Mouse (Mus musculus): ENCODE data around the gene Ccdc194. TPM values are rescaled to one million over a fixed set of nuclear protein-coding genes. Genes with fewer than 3 reads are reported as not detected.
A peak's percentile ranks its signal among the peaks of the same experiment; 100 is the strongest.

Ccdc194 gene
- polyA plus RNA-seq, 1 experiment from 2014 or later, result 0.24 TPM

DNA sequence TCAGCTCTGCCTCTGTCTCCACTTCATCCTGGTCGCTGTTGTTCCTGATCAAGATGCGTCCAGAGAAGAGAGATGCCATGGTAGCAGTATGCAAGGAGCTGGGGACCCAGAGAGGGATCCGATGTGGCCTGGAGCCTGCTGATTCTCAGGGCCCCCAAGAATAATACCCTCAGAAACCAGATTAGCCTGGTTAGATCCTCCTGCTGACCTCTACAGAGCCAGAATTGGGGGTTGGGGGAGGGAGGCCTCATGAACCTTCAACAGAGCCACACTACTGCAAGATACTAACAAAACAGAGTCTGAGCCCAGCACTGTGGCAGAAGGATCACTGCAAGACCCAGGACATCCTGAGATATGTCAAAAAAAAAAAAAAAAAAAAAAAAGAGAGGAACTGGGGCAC lies 41.0 kb upstream of the Ccdc194 start, which contains the start of gene Nxnl1:
Gene Nxnl1 (minus strand): TSS at position 101 of the 400 bp plus-strand sequence.
- ATAC-seq (ENCODE audit: low FRiP score, low read depth), result no peak
- Histone ChIP-seq H3K36me3 (no peaks in the 10 kb centered on the region), H3K9me3 (peaks cover 6% of the 10 kb centered on the region; the same call in 1 of the 2 replicates), H3K9ac (no peak within 1 kb of the TSS), H3K4me2 (replicated peaks) (no peak within 1 kb of the TSS), H3K4me1 (peaks cover 19% of the 10 kb centered on the region), H3K4me3 (no peak within 1 kb of the TSS), H3K27me3 (replicated peaks) (peaks cover 53% of the 10 kb centered on the region), H3K27ac (no peak within 1 kb of the TSS)
- 69% methylated on average over 3 of the region's 3 CpGs for WGBS

DNA sequence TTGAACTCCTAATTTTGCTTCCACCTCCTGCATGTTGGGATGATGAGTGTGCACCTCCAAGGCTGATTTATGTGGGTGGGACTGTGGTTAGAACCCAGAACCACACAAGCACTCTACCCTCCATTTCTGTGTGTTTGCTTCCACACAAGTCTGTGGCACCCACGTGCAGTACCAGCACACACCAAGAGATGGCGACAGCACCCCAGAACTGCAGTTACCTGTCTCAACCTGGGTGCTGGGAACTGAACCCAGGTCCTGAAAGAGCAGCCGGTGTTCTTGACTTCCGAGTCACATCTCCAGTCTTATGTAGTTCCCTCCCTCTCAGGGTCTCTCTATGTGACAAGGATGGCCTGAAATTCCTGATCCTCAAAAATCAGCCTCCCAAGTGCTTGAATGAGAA lies 38.5 kb upstream of the Ccdc194 start:
- Histone ChIP-seq H3K27ac (no peak overlapping the region), H3K4me3 (no peak overlapping the region), H3K4me1 (peaks cover 10% of the 10 kb centered on the region), H3K9ac (no peak overlapping the region), H3K4me2 (replicated peaks) (no peak overlapping the region), H3K27me3 (replicated peaks) (peaks cover 75% of the 10 kb centered on the region), H3K36me3 (no peaks in the 10 kb centered on the region), H3K9me3 (peaks cover 6% of the 10 kb centered on the region; the same call in 1 of the 2 replicates)
- no peak for ATAC-seq (ENCODE audit: low FRiP score, low read depth)
- WGBS, result 87% methylated on average over 4 of the region's 4 CpGs

DNA sequence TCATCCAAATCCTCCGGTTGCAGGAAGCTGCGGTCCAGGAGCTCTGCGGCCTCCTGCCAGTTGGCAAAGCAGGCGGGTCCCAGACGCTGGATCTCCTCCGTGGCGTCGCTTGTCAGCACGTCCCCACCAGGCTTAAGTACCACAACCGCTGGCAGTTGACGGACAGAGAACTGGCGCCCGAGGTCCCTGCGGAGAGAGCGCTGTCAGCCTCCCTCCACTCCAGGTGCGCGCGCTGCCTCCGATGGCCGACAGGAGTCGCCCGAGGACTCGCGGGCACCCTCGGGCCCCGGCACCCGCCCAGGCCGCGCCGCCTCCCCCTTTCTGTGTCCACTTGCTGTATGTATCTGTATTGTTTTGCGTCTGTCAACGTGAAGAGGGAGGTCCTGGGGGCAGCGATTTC lies 37.2 kb upstream of the Ccdc194 start:
- 2% methylated on average over 33 of the region's 33 CpGs for WGBS
- H3K4me2 ChIP-seq (replicated peaks), result peak overlapping the region; percentile 50
- ATAC-seq (ENCODE audit: low FRiP score, low read depth), result no peak
- H3K4me3 ChIP-seq, result 0 out of 2 replicates have a peak overlapping the region, but pooled peaks have one; percentile 9
- H3K9ac ChIP-seq, result peak overlapping the region; percentile 40; the same call in 1 of the 2 replicates
- H3K36me3 ChIP-seq, result no peaks in the 10 kb centered on the region
- peaks cover 12% of the 10 kb centered on the region for H3K4me1 ChIP-seq
- H3K27ac ChIP-seq, result no peak overlapping the region
- H3K27me3 ChIP-seq (replicated peaks), result peaks cover 78% of the 10 kb centered on the region
- H3K9me3 ChIP-seq, result peaks cover 6% of the 10 kb centered on the region; the same call in 1 of the 2 replicates

DNA sequence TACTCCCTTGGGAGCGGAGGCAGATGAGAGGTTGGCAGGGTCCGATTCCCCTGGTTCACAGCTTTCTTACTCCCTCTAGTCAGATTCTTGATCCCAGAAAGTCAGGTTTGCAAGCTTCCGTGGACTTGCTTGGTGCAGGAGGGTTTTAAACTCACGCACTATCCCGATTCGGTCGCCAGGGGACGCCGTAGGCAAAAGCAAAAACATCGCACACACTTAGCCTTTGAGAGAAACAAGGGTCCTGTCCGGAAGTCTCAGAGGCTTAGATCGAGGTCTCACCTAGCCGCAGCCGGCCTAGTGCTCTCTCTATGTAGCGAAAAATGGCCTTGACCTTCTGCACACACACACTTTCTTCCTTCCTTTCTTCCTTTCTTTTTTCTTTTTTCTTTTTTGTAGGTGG lies 35.9 kb upstream of the Ccdc194 start:
- Histone ChIP-seq H3K36me3 (no peaks in the 10 kb centered on the region), H3K4me3 (no peak overlapping the region), H3K4me2 (replicated peaks) (no peak overlapping the region), H3K9ac (no peak overlapping the region), H3K27ac (no peak overlapping the region), H3K9me3 (peaks cover 6% of the 10 kb centered on the region; the same call in 1 of the 2 replicates), H3K27me3 (replicated peaks) (peaks cover 90% of the 10 kb centered on the region), H3K4me1 (peaks cover 12% of the 10 kb centered on the region)
- 3% methylated on average over 15 of the region's 15 CpGs for WGBS
- ATAC-seq (ENCODE audit: low FRiP score, low read depth), result 0 out of 2 replicates have a peak, but pooled peaks have one; percentile 45

DNA sequence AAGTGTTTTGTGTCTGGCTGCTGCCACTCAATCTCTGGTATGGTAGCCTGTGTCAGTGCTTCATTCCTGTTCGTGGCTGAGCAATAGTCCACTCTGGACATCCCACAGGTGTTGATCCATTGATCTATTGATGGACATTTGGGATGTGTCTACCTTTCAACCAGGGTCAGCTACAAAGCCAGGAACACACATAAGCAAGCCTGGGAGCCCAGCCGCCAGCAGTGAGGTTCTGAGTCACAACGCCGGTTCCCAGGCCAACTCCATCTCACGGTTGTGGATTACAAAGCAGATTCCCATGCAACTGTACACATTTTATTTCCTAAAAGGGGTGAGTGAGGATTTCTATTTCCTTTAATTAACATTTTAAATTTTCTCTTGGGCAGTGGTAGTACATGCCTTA lies 35.3 kb upstream of the Ccdc194 start:
- Histone ChIP-seq H3K27me3 (replicated peaks) (peaks cover 90% of the 10 kb centered on the region), H3K4me1 (peaks cover 12% of the 10 kb centered on the region), H3K4me2 (replicated peaks) (no peak overlapping the region), H3K9ac (no peak overlapping the region), H3K4me3 (no peak overlapping the region), H3K27ac (no peak overlapping the region), H3K36me3 (no peaks in the 10 kb centered on the region), H3K9me3 (peaks cover 6% of the 10 kb centered on the region; the same call in 1 of the 2 replicates)
- WGBS, result 84% methylated on average over 5 of the region's 5 CpGs
- ATAC-seq (ENCODE audit: low FRiP score, low read depth), result no peak

DNA sequence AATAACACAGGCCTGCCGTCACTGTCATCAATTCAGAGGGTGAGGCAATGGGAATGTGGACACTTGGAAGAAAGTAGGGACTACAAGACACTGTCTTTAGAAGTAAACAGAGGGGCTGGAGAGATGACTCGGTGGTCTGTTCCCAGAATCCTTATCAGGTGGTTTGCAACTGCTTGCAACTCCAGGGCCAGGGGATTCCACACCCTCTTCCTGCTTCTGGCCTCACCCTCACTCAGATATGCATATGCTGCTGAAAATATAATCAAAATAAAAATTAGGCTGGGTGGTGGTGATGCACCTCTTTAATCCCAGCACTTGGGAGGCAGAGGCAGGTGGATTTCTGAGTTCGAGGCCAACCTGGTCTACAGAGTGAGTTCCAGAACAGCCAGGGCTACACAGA lies 34.6 kb upstream of the Ccdc194 start:
- WGBS, result 76% methylated on average over 3 of the region's 3 CpGs
- no peak overlapping the region for H3K9ac ChIP-seq
- ATAC-seq (ENCODE audit: low FRiP score, low read depth), result no peak
- peaks cover 12% of the 10 kb centered on the region for H3K4me1 ChIP-seq
- H3K27ac ChIP-seq, result no peak overlapping the region
- H3K4me3 ChIP-seq, result no peak overlapping the region
- peaks cover 6% of the 10 kb centered on the region; the same call in 1 of the 2 replicates for H3K9me3 ChIP-seq
- H3K36me3 ChIP-seq, result no peaks in the 10 kb centered on the region
- H3K27me3 ChIP-seq (replicated peaks), result peaks cover 92% of the 10 kb centered on the region
- H3K4me2 ChIP-seq (replicated peaks), result no peak overlapping the region

DNA sequence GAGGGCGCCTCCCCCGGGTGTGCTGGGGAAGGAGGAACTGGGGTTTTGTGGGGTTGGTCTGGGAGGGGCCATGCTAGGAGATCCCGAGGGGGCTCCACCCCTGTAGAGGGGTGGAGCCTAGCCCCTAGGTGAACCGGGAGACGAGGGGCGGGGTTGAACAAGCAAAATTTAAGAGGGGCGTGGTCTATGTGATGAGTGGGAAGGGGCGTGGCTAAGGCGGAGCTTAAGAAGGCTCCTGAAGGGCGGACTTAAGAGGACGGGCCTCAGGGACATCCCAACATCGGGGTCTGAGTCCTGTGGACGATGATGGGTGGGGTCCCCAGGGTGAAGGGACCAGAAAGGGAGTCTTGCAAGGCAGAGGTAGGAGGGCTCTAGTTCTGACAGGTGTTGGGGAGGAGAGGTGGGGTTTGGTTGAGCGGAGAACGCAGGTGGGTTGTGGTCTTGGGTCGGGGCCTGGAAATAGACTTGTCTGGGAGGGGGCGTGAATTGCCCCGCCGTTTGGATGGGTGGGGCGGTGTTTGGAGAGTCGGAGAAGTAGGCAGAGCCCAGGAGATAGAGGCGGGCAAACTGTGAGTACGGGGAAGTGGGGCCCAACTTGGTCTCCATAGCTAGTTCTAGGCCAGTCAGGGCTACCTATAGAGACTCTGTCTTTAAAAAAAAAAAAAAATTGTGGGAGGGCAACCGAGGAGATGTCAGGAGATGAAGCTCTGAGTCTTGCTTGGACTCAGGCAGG lies 33.6 kb upstream of the Ccdc194 start:
- Histone ChIP-seq H3K9ac (0 out of 2 replicates have a peak overlapping the region, but pooled peaks have one; percentile 8), H3K27me3 (replicated peaks) (peaks cover 90% of the 10 kb centered on the region), H3K4me3 (peak overlapping the region; percentile 19), H3K4me1 (peaks cover 12% of the 10 kb centered on the region), H3K27ac (no peak overlapping the region), H3K36me3 (no peaks in the 10 kb centered on the region), H3K9me3 (peaks cover 3% of the 10 kb centered on the region; the same call in 1 of the 2 replicates), H3K4me2 (replicated peaks) (peak overlapping the region; percentile 52)
- ATAC-seq (ENCODE audit: low FRiP score, low read depth), result no peak
- 1% methylated on average over 24 of the region's 24 CpGs for WGBS

DNA sequence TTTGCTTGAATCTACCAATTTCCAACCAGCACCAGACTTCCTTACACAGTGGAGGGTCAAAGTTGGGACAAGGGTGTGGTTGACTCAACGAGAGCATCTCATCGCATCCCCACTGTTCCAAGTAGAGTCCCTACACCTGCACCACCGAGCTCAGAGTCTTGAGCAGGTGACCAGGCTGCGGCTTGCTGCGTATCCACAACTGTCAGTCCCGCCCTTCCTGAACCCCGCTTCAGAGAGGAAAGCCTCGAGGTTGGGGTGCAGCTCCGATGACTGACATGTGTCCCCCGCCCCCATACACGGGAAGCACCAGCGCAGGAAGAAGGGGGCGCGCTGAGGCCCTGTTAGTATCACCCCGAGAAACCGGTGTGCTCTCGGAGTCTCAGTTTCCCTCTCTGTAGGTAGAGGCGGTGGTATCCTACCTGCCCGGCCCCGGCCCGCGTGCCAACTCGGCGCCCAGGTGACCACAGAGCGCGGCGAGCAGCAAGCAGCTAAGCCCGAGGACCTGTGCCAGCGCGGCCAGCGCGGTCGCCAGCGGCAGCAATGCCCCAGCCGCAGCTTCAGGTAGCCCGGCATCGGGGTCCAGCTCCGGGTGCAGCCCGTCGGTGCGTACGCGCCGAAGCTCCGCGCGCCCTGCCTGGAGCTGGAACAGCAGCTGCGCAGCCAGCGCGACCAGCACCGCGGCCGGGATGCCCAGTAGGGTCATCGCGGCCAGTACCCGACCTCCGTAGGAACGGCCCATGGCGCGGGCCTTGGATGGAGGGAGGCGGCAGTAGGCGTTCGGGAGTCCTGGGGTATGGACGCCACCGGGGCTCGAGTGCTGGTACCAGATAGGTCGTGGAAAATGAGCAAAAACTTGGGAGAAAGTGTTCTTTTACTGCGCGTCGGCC lies 32.8 kb upstream of the Ccdc194 start, which contains the start of gene Tmem221:
Gene Tmem221 (minus strand): TSS at position 801 of the 887 bp plus-strand sequence.
- 5% methylated on average over 70 of the region's 70 CpGs for WGBS
- H3K4me3 ChIP-seq, result peak within 1 kb of the TSS; percentile 19
- H3K27me3 ChIP-seq (replicated peaks), result peaks cover 83% of the 10 kb centered on the region
- peaks cover 12% of the 10 kb centered on the region for H3K4me1 ChIP-seq
- no peak for ATAC-seq (ENCODE audit: low FRiP score, low read depth)
- H3K36me3 ChIP-seq, result no peaks in the 10 kb centered on the region
- H3K9me3 ChIP-seq, result no peaks in the 10 kb centered on the region
- peak within 1 kb of the TSS; percentile 52 for H3K4me2 ChIP-seq (replicated peaks)
- 0 out of 2 replicates have a peak within 1 kb of the TSS, but pooled peaks have one; percentile 8 for H3K9ac ChIP-seq
- H3K27ac ChIP-seq, result no peak within 1 kb of the TSS

DNA sequence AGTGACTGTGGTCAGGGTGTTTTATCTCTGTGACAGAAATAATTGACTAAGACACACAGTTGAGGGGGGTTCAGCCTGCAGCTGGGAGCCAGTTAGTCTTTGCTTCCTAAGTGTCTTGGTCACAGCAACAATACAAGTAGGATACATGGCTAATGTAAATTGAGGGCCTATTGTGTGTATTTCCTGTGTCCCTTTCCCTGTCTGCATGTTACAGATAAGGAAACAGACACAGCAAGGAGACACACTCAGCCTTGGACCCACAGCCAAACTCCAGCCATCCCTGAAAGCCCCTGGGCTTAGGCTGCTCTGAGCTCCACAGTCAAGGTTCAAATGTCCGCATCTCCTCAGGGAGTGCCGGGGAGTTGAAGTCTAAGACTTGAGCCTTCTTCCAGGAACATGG lies 29.1 kb upstream of the Ccdc194 start:
- Histone ChIP-seq H3K9me3 (no peaks in the 10 kb centered on the region), H3K4me1 (peaks cover 12% of the 10 kb centered on the region), H3K4me3 (no peak overlapping the region), H3K4me2 (replicated peaks) (no peak overlapping the region), H3K9ac (no peak overlapping the region), H3K36me3 (no peaks in the 10 kb centered on the region), H3K27me3 (replicated peaks) (peaks cover 48% of the 10 kb centered on the region), H3K27ac (no peak overlapping the region)
- ATAC-seq (ENCODE audit: low FRiP score, low read depth), result no peak
- WGBS, result 88% methylated on average over 2 of the region's 2 CpGs

DNA sequence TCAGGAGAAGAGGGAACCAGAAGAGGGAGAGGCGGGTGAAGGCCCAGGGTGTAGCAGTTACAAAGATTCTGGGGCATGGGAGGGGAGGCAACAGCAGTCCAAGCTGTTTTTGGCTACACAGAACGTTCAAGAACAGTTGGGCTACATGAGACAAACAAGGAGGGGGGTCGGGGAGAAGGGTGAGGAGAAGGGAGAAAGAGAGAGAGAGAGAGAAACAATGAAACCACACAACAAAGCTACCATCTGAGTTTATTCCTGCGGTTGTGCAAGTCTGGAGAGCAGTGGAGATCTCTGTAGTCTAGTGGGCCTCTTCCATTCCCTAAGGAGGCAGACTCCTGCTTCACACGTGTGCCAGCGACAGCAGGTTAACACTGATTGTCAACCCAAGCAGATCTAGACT lies 28.5 kb upstream of the Ccdc194 start:
- ATAC-seq (ENCODE audit: low FRiP score, low read depth), result no peak
- H3K9ac ChIP-seq, result no peak overlapping the region
- H3K4me1 ChIP-seq, result peaks cover 9% of the 10 kb centered on the region
- H3K36me3 ChIP-seq, result no peaks in the 10 kb centered on the region
- no peaks in the 10 kb centered on the region for H3K9me3 ChIP-seq
- 71% methylated on average over 6 of the region's 6 CpGs for WGBS
- H3K27me3 ChIP-seq (replicated peaks), result peaks cover 42% of the 10 kb centered on the region
- H3K4me2 ChIP-seq (replicated peaks), result no peak overlapping the region
- no peak overlapping the region for H3K4me3 ChIP-seq
- H3K27ac ChIP-seq, result no peak overlapping the region

DNA sequence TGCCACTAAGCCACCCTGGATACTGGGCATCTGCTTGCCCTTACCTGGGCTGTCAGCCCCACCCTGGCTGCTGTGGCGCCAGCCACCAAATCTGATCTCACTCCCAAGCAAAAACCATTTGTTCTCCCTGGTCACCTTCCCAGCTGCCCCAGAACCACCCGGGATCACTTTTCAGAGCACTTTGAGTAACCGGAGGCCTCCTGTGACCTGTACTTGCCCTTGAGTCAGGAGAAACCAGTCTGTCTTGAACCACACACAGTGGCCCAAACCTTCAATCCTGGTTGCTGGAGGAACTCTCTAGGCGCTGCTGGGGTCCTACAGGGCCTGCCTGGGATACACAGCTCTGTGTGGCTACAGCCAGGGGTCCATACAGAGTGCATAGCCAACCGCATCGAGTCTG lies 27.3 kb upstream of the Ccdc194 start:
- no peak overlapping the region for H3K4me2 ChIP-seq (replicated peaks)
- no peak overlapping the region for H3K27ac ChIP-seq
- no peak for ATAC-seq (ENCODE audit: low FRiP score, low read depth)
- H3K9me3 ChIP-seq, result no peaks in the 10 kb centered on the region
- 70% methylated on average over 6 of the region's 6 CpGs for WGBS
- no peak overlapping the region for H3K9ac ChIP-seq
- peaks cover 29% of the 10 kb centered on the region for H3K27me3 ChIP-seq (replicated peaks)
- peaks cover 5% of the 10 kb centered on the region for H3K36me3 ChIP-seq
- no peak overlapping the region for H3K4me3 ChIP-seq
- H3K4me1 ChIP-seq, result no peaks in the 10 kb centered on the region

DNA sequence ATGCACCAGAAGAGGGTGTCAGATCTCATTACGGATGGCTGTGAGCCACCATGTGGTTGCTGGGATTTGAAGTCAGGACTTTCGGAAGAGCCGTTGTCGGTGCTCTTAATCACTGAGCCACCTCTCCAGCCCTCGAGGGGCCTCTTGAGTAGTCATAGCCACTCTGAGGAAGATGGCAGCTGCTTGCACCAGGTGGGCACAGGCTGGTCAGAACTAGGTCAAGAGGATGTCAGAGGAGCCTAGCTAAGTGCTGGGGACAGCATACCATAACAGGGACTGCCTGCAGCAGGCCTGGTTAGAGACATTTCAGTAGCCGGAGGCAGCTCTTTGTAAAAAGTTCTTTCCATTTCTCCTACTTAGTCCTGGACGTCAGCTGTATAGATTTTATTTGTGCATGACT lies 25.2 kb upstream of the Ccdc194 start:
- WGBS, result 77% methylated on average over 7 of the region's 7 CpGs
- H3K9ac ChIP-seq, result no peak overlapping the region

More for the DNA sequence above, 25.2 kb upstream of the Ccdc194 start:
- no peak overlapping the region for H3K4me2 ChIP-seq (replicated peaks)
- no peaks in the 10 kb centered on the region for H3K4me1 ChIP-seq
- no peak overlapping the region for H3K4me3 ChIP-seq
- no peak overlapping the region for H3K27ac ChIP-seq
- no peak for ATAC-seq (ENCODE audit: low FRiP score, low read depth)
- peaks cover 9% of the 10 kb centered on the region for H3K27me3 ChIP-seq (replicated peaks)
- H3K36me3 ChIP-seq, result peaks cover 22% of the 10 kb centered on the region
- H3K9me3 ChIP-seq, result no peaks in the 10 kb centered on the region

Data from neural tube, embryonic 12.5 days (tissue).